Mouse (Mus musculus) megakaryocyte, embryonic 14.5 days (primary cell): ENCODE results near the gene Cacng1.

Experiments
- FLI1 ChIP-seq: IDR thresholded peaks from 2 replicates; pipeline ENCODE4 v1.6.1; 2012; ENCODE audit warnings: low read length, inconsistent platforms, mixed read lengths
- GATA1 ChIP-seq: IDR thresholded peaks from 3 replicates; pipeline ENCODE4 v1.6.1; 2012; ENCODE audit warnings: mixed read lengths, low read length, inconsistent platforms, borderline replicate concordance

DNA sequence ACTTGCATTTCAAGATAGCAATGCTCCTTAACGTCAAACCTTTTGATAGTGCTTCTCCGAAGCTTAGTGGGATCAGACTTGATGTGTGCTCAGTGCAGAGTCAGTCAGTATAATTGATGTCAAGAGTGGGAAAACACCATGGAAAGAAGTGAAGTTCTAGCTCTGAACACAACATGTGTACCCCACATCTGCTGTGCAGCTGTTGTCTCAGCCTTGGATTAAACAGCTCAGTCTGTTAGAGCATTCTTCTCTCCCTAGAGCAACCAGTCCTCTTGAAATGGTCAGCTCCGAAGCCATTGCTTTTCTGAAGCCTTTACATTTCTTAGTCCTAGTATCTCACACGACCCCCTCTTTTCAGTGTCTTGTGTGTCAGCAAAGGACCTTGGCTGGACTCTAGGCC, 47.3 kb downstream of the Cacng1 start:
- TF ChIP-seq GATA1 (no peak), FLI1 (no peak)
